Mouse (Mus musculus) CH12.LX (cell line): ENCODE data around the gene Uggt1. TPM values are rescaled to one million over a fixed set of nuclear protein-coding genes. Genes with fewer than 3 reads are reported as not detected.

ENCODE experiments used
- DNase-seq: peaks from one replicate; pipeline ENCODE4 v3.0.0-alpha.2; 2013; ENCODE audit errors: extremely low read depth
- H3K27ac ChIP-seq: 2 replicates; pipeline ENCODE4 v1.5.1; 2012; ENCODE audit warnings: low read depth, mild to moderate bottlenecking, control low read depth, moderate library complexity; ENCODE audit not compliant: insufficient read depth
- H3K27me3 ChIP-seq: replicated peaks from 2 replicates; pipeline ENCODE3; 2012; ENCODE audit warnings: inconsistent platforms
- H3K36me3 ChIP-seq, 2 experiments: replicated peaks in 1 of 2; 2 replicates each; pipeline versions ENCODE3 to v1.6.1; 2012; ENCODE audit warnings: inconsistent platforms in 1 of 2, low read length in 1 of 2, mild to moderate bottlenecking in 1 of 2, mixed read lengths in 1 of 2, moderate library complexity in 1 of 2; ENCODE audit not compliant: control insufficient read depth in 1 of 2, insufficient read depth in 1 of 2
- H3K4me1 ChIP-seq, 2 experiments: 2 replicates each; pipeline ENCODE4 v1.6.1; 2012; ENCODE audit warnings: inconsistent platforms in 1 of 2, moderate library complexity in 1 of 2; ENCODE audit not compliant: insufficient read depth in 2 of 2, control insufficient read depth in 1 of 2
- H3K4me2 ChIP-seq: 2 replicates; pipeline ENCODE4 v1.6.1; 2012; ENCODE audit warnings: low read depth, mild to moderate bottlenecking, control low read depth; ENCODE audit not compliant: poor library complexity, insufficient read depth, severe bottlenecking
- H3K4me3 ChIP-seq, 3 experiments: fragments of 150-350 bp in 1 of 3; sonication (generic) in 1 of 3; replicated peaks in 1 of 3; 2 replicates each; pipeline versions ENCODE3 to v1.5.1; 2011 to 2012; ENCODE audit warnings: low read depth in 2 of 3, low read length in 2 of 3, mild to moderate bottlenecking in 2 of 3, moderate library complexity in 2 of 3, control low read depth in 1 of 3, improper control_type of control experiment in 1 of 3, inconsistent platforms in 1 of 3, mixed read lengths in 1 of 3; ENCODE audit not compliant: poor library complexity in 1 of 3
- H3K79me2 ChIP-seq: replicated peaks from 2 replicates; pipeline ENCODE4 v1.6.1; 2012; ENCODE audit warnings: mild to moderate bottlenecking, moderate library complexity; ENCODE audit not compliant: control insufficient read depth, poor library complexity, insufficient read depth, severe bottlenecking; ENCODE audit errors: extremely low read depth
- H3K9ac ChIP-seq: 2 replicates; pipeline ENCODE4 v1.6.1; 2012; ENCODE audit warnings: low read depth, mild to moderate bottlenecking, control low read depth, moderate library complexity; ENCODE audit not compliant: insufficient read depth
- H3K9me3 ChIP-seq: replicated peaks from 2 replicates; pipeline ENCODE3; 2012; ENCODE audit warnings: low read length, inconsistent platforms, mixed read lengths
- BHLHE40 ChIP-seq: IDR thresholded peaks from 2 replicates; pipeline ENCODE4 v1.6.1; 2011; ENCODE audit warnings: mild to moderate bottlenecking, low read depth, low read length, improper control_type of control experiment
- CHD1 ChIP-seq: IDR thresholded peaks from 2 replicates; pipeline ENCODE4 v1.6.1; 2012; ENCODE audit warnings: low read depth, low read length, improper control_type of control experiment, inconsistent platforms
- CHD2 ChIP-seq: IDR thresholded peaks from 2 replicates; pipeline ENCODE4 v1.6.1; 2011; ENCODE audit warnings: low read length, improper control_type of control experiment
- CTCF ChIP-seq, 2 experiments: IDR thresholded peaks in 1 of 2; conservative IDR thresholded peaks in 1 of 2; 2 replicates each; pipeline ENCODE4 v1.5.1; 2011 to 2012; ENCODE audit warnings: low read depth in 2 of 2, low read length in 2 of 2, improper control_type of control experiment in 1 of 2, inconsistent platforms in 1 of 2, mild to moderate bottlenecking in 1 of 2, moderate library complexity in 1 of 2
- E2F4 ChIP-seq: IDR thresholded peaks from 2 replicates; pipeline ENCODE4 v1.6.1; 2011; ENCODE audit warnings: low read depth, low read length, improper control_type of control experiment; ENCODE audit not compliant: insufficient replicate concordance
- ETS1 ChIP-seq: conservative IDR thresholded peaks from 2 replicates; pipeline ENCODE4 v1.6.1; 2012; ENCODE audit warnings: low read depth, mild to moderate bottlenecking, inconsistent platforms, low read length, improper control_type of control experiment, moderate library complexity
- GABPA ChIP-seq: IDR thresholded peaks from 2 replicates; pipeline ENCODE4 v1.6.1; 2012; ENCODE audit warnings: low read depth, low read length, improper control_type of control experiment, inconsistent platforms; ENCODE audit not compliant: insufficient replicate concordance
- HCFC1 ChIP-seq: IDR thresholded peaks from 2 replicates; pipeline ENCODE4 v1.6.1; 2012; ENCODE audit warnings: low read depth, mild to moderate bottlenecking, inconsistent platforms, low read length, improper control_type of control experiment
- IRF4 ChIP-seq: IDR thresholded peaks from 2 replicates; pipeline ENCODE4 v1.6.1; 2014; ENCODE audit warnings: low read depth, mild to moderate bottlenecking, inconsistent platforms, low read length, improper control_type of control experiment
- JUND ChIP-seq: conservative IDR thresholded peaks from 2 replicates; pipeline ENCODE4 v1.6.1; 2011; ENCODE audit warnings: low read depth, low read length, improper control_type of control experiment
- KAT2A ChIP-seq: IDR thresholded peaks from 2 replicates; pipeline ENCODE4 v1.6.1; 2012; ENCODE audit warnings: low read length, improper control_type of control experiment, inconsistent platforms; ENCODE audit not compliant: insufficient replicate concordance
- MEF2A ChIP-seq: IDR thresholded peaks from 2 replicates; pipeline ENCODE4 v1.6.1; 2014; ENCODE audit warnings: low read depth, mild to moderate bottlenecking, inconsistent platforms, low read length, improper control_type of control experiment, borderline replicate concordance
- MYC ChIP-seq: IDR thresholded peaks from 2 replicates; pipeline ENCODE4 v1.6.1; 2011; ENCODE audit warnings: low read depth, mild to moderate bottlenecking, improper control_type of control experiment, low read length
- NELFE ChIP-seq: IDR thresholded peaks from 2 replicates; pipeline ENCODE4 v1.6.1; 2011; ENCODE audit warnings: low read depth, low read length, improper control_type of control experiment
- NRF1 ChIP-seq: IDR thresholded peaks from 2 replicates; pipeline ENCODE4 v1.6.1; 2014; ENCODE audit warnings: low read depth, mild to moderate bottlenecking, inconsistent platforms, low read length, improper control_type of control experiment, moderate library complexity
- POLR2AphosphoS2 ChIP-seq: IDR thresholded peaks from 2 replicates; pipeline ENCODE4 v1.6.1; 2011; ENCODE audit warnings: low read depth, low read length, improper control_type of control experiment
- RAD21 ChIP-seq: IDR thresholded peaks from 2 replicates; pipeline ENCODE4 v1.6.1; 2011; ENCODE audit warnings: low read depth, mild to moderate bottlenecking, low read length, improper control_type of control experiment, moderate library complexity
- SIN3A ChIP-seq: IDR thresholded peaks from 2 replicates; pipeline ENCODE4 v1.6.1; 2012; ENCODE audit warnings: low read length, improper control_type of control experiment, inconsistent platforms
- SMC3 ChIP-seq: IDR thresholded peaks from 2 replicates; pipeline ENCODE4 v1.6.1; 2011; ENCODE audit warnings: low read depth, low read length, improper control_type of control experiment
- TCF12 ChIP-seq: IDR thresholded peaks from 2 replicates; pipeline ENCODE4 v1.6.1; 2014; ENCODE audit warnings: low read depth, mild to moderate bottlenecking, inconsistent platforms, low read length, improper control_type of control experiment
- UBTF ChIP-seq: IDR thresholded peaks from 2 replicates; pipeline ENCODE4 v1.6.1; 2012; ENCODE audit warnings: low read depth, mild to moderate bottlenecking, inconsistent platforms, low read length, improper control_type of control experiment, moderate library complexity
- USF1 ChIP-seq: IDR thresholded peaks from 2 replicates; pipeline ENCODE4 v1.6.1; 2014; ENCODE audit warnings: low read depth, mild to moderate bottlenecking, inconsistent platforms, low read length, improper control_type of control experiment
- ZC3H11A ChIP-seq: IDR thresholded peaks from 2 replicates; pipeline ENCODE4 v1.6.1; 2012; ENCODE audit warnings: low read depth, mild to moderate bottlenecking, inconsistent platforms, low read length, improper control_type of control experiment
- ZKSCAN1 ChIP-seq: IDR thresholded peaks from 2 replicates; pipeline ENCODE4 v1.6.1; 2012; ENCODE audit warnings: low read depth, inconsistent platforms, low read length, improper control_type of control experiment, borderline replicate concordance
- ZMIZ1 ChIP-seq: IDR thresholded peaks from 2 replicates; pipeline ENCODE4 v1.6.1; 2012; ENCODE audit warnings: low read depth, mild to moderate bottlenecking, inconsistent platforms, low read length, improper control_type of control experiment
- dilution Hi-C: fragments of 300-500 bp; cut with MboI; formaldehyde crosslinking; loops from 2 replicates; pipeline ENCODE4 v1.14.3; 2020; ENCODE audit warnings: low sequenced_read_pairs; ENCODE audit not compliant: extremely low pct_unique_long_range_greater_than_20kb, extremely low pct_ligation_motif_present
- in situ Hi-C: fragments of 300-500 bp; cut with MboI; formaldehyde crosslinking; loops from 3 replicates; pipeline ENCODE4 v1.14.3; 2019; ENCODE audit warnings: low sequenced_read_pairs, low pct_ligation_motif_present, low pct_unique_long_range_greater_than_20kb, mixed read lengths
- polyA plus RNA-seq: library from polyadenylated mRNA; unstranded; fragments of >175 nt; gene quantifications from 2 replicates; pipeline ENCODE4 v1.2.1, GENCODE M21; 2012; ENCODE audit warnings: low read depth; ENCODE audit not compliant: insufficient read length
- total RNA-seq, 2 experiments: library from RNA; depleted of rRNA; stranded (reverse); fragments of 300-350 nt in 1 of 2; fragments of >200 nt in 1 of 2; gene quantifications; 2 replicates each; pipeline ENCODE4 v1.2.3; 2012 to 2014

The Uggt1 gene
- total and polyA plus RNA-seq, 3 experiments = 35.3 to 41.2 (median 39.5) TPM

- Histone ChIP-seq H3K27ac (no peak overlapping the region), H3K9ac (no peak overlapping the region), H3K36me3 (no peaks in the 10 kb centered on the region), H3K4me1 (peaks cover 8 to 26% of the 10 kb centered on the region in 2 experiments), H3K4me3 (no peak overlapping the region), H3K9me3 (no peaks in the 10 kb centered on the region), H3K27me3 (no peaks in the 10 kb centered on the region), H3K4me2 (no peak overlapping the region), H3K79me2 (no peaks in the 10 kb centered on the region)
- no peak for DNase-seq
- in situ Hi-C loops (loop anchor here (10.0 kb wide), 2 partner anchors 66 to 276 kb away; partner anchors contain the start of gene Hs6st1), dilution Hi-C loops (no loop called here)
- TF ChIP-seq GABPA (no peak), USF1 (no peak), CTCF (conservative IDR thresholded peaks at IDR 0.05 in 1 of 2, IDR thresholded peaks at IDR 0.05 in 1 of 2; ENCODE audit: low read depth in 2 of 2, low read length in 2 of 2) (no peak), CHD2 (no peak), HCFC1 (no peak), KAT2A (no peak), E2F4 (no peak), JUND (no peak), MYC (no peak), MEF2A (no peak), UBTF (no peak), SIN3A (no peak), ZC3H11A (no peak), NELFE (no peak)
Measured at GRCm38 (mm10) chr1:36130307-36131035, 114.0 kb downstream of the Uggt1 start.

- H3K4me1 ChIP-seq = peaks cover 8 to 26% of the 10 kb centered on the region in 2 experiments
- no peak overlapping the region for H3K27ac ChIP-seq
- no peak overlapping the region for H3K9ac ChIP-seq
- H3K36me3 ChIP-seq = no peaks in the 10 kb centered on the region
- no peaks in the 10 kb centered on the region for H3K27me3 ChIP-seq
- H3K9me3 ChIP-seq = no peaks in the 10 kb centered on the region
- no peak for DNase-seq
- TF ChIP-seq ETS1 (no peak), NRF1 (no peak), SMC3 (no peak), MEF2A (no peak), ZKSCAN1 (no peak), UBTF (no peak), ZC3H11A (no peak), RAD21 (no peak), TCF12 (no peak), KAT2A (no peak), GABPA (no peak), BHLHE40 (no peak), ZMIZ1 (no peak), IRF4 (no peak), POLR2AphosphoS2 (no peak), NELFE (no peak), CHD1 (no peak)
- no peaks in the 10 kb centered on the region for H3K79me2 ChIP-seq
- in situ Hi-C loops = loop anchor here (10.0 kb wide), 2 partner anchors 65 to 275 kb away; partner anchors contain the start of gene Hs6st1
- H3K4me3 ChIP-seq = no peak overlapping the region
- dilution Hi-C loops = no loop called here
- no peak overlapping the region for H3K4me2 ChIP-seq
Measured at GRCm38 (mm10) chr1:36129881-36130280, 114.6 kb downstream of the Uggt1 start.
